Mouse (Mus musculus) bone marrow macrophage, adult 2 months (primary cell): Measurements from ENCODE around the gene Wdr47. TPM values are rescaled to one million over a fixed set of nuclear protein-coding genes. Genes with fewer than 3 reads are reported as not detected.
"Not testable (repeated sequence)": the region's sequence is repeated elsewhere in the genome, so short reads cannot be mapped to it uniquely, and the experiment has no call there.

Source experiments
- H3K27ac ChIP-seq: 2 replicates; pipeline ENCODE4 v1.5.1; 2012; ENCODE audit warnings: low read depth, low read length; ENCODE audit not compliant: insufficient read depth
- H3K4me1 ChIP-seq: 2 replicates; pipeline ENCODE4 v1.6.1; 2012; ENCODE audit warnings: low read length; ENCODE audit not compliant: control insufficient read depth, insufficient read depth
- H3K4me3 ChIP-seq: 2 replicates; pipeline ENCODE4 v1.5.1; 2012; ENCODE audit warnings: mild to moderate bottlenecking, low read length, moderate library complexity; ENCODE audit not compliant: insufficient read depth
- CTCF ChIP-seq: IDR thresholded peaks from 2 replicates; pipeline ENCODE4 v1.5.1; 2012; ENCODE audit warnings: low read depth, mild to moderate bottlenecking, low read length, moderate library complexity
- POLR2A ChIP-seq: IDR thresholded peaks from 2 replicates; pipeline ENCODE4 v1.6.1; 2012; ENCODE audit warnings: mild to moderate bottlenecking, low read depth, low read length, borderline replicate concordance
- polyA plus RNA-seq: library from polyadenylated mRNA; stranded (reverse); fragments of >200 nt; gene quantifications from 2 replicates; pipeline ENCODE4 v1.2.4, GENCODE M21; 2012; ENCODE audit not compliant: missing spikeins, insufficient read depth, insufficient read length

Wdr47 gene
- polyA plus RNA-seq, 1 experiment: 7.2 TPM

- Histone ChIP-seq H3K4me3 (no peak overlapping the region), H3K27ac (no peak overlapping the region), H3K4me1 (no peaks in the 10 kb centered on the region)
- no peak for TF ChIP-seq POLR2A
- no peak for TF ChIP-seq CTCF
These were observed 69.9 kb downstream of the Wdr47 start for GRCm38 (mm10) chr3:108660941-108661340.

- Histone ChIP-seq H3K27ac (no peak overlapping the region), H3K4me3 (no peak overlapping the region), H3K4me1 (0 out of 2 replicates have a peak, but pooled peaks cover 3% of the 10 kb centered on the region)
- TF ChIP-seq POLR2A (no peak), CTCF (no peak)
These were observed 85.5 kb downstream of the Wdr47 start for GRCm38 (mm10) chr3:108676616-108677015.

DNA sequence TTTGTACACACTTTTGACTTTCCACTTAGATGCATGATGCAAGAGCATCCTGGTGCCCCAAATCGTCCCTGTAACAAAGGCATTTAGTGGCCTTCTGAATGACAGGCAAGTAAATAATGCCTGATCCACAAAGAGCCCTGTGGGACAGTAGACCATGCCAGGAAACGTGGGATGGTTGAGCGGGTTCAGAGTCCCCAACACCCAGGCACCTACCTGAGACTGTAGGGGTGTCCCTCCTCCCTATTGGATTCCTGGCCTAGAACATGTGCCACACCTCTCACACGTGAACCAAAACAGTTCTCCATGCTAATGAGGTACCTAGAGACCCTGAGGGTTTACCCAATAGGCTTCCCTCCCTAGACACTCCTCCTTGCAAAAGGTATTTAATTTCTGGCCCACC is 89.9 kb downstream of the Wdr47 start:
- H3K4me1 ChIP-seq: 0 out of 2 replicates have a peak, but pooled peaks cover 3% of the 10 kb centered on the region
- peak overlapping the region; percentile 55 for H3K27ac ChIP-seq
- TF ChIP-seq CTCF (no peak), POLR2A (no peak)

GRCm38 (mm10) chr3:108683597-108683996 is 92.5 kb downstream of the Wdr47 start:
- not testable (repeated sequence) for H3K4me1 ChIP-seq, H3K27ac ChIP-seq, H3K4me3 ChIP-seq

More for the DNA sequence above, 89.9 kb downstream of the Wdr47 start:
- H3K4me3 ChIP-seq: no peak overlapping the region

GRCm38 (mm10) chr3:108685701-108686100 is 94.6 kb downstream of the Wdr47 start:
- H3K4me1 ChIP-seq: peaks cover 12% of the 10 kb centered on the region
- no peak overlapping the region for H3K4me3 ChIP-seq
- TF ChIP-seq CTCF (no peak), POLR2A (no peak)
- H3K27ac ChIP-seq: no peak overlapping the region

GRCm38 (mm10) chr3:108689015-108689441 is 97.9 kb downstream of the Wdr47 start:
- no peak overlapping the region for H3K27ac ChIP-seq
- TF ChIP-seq POLR2A (no peak), CTCF (no peak)
- peaks cover 12% of the 10 kb centered on the region for H3K4me1 ChIP-seq
- no peak overlapping the region for H3K4me3 ChIP-seq

- peaks cover 12% of the 10 kb centered on the region for H3K4me1 ChIP-seq
- no peak overlapping the region for H3K27ac ChIP-seq
- H3K4me3 ChIP-seq: no peak overlapping the region
- TF ChIP-seq CTCF: no peak
- TF ChIP-seq POLR2A: no peak
These were observed 98.4 kb downstream of the Wdr47 start for GRCm38 (mm10) chr3:108689446-108689845.

- Histone ChIP-seq H3K27ac (peak overlapping the region; percentile 33; the same call in 1 of the 2 replicates), H3K4me1 (peaks cover 12% of the 10 kb centered on the region), H3K4me3 (no peak overlapping the region)
- TF ChIP-seq CTCF (no peak), POLR2A (no peak)
These were observed 98.9 kb downstream of the Wdr47 start for GRCm38 (mm10) chr3:108689979-108690378.

GRCm38 (mm10) chr3:108694321-108694720 is 103.2 kb downstream of the Wdr47 start:
- Histone ChIP-seq H3K27ac (no peak overlapping the region), H3K4me3 (no peak overlapping the region), H3K4me1 (peaks cover 10% of the 10 kb centered on the region)
- TF ChIP-seq POLR2A: no peak
- TF ChIP-seq CTCF: no peak

Other genes with a start within 250 kb of the Wdr47 start
- gene Mybphl, start 226.4 kb upstream of the Wdr47 start, polyA plus RNA-seq: not detected in 2 replicates
- 15.3 and 26.1 TPM in 2 replicates for gene Psrc1, start 207.4 kb upstream of the Wdr47 start, polyA plus RNA-seq
- 1.3 and 1.7 TPM in 2 replicates for gene Celsr2, start 175.7 kb upstream of the Wdr47 start, polyA plus RNA-seq
- gene Sars, start 146.1 kb upstream of the Wdr47 start, polyA plus RNA-seq: 78.0 and 83.3 TPM in 2 replicates
- gene 1700013F07Rik, start 57.1 kb upstream of the Wdr47 start, polyA plus RNA-seq: not detected in 2 replicates
- gene 5330417C22Rik, start 54.7 kb upstream of the Wdr47 start, polyA plus RNA-seq: not detected in 2 replicates
- gene Tmem167b, start 28.8 kb upstream of the Wdr47 start, polyA plus RNA-seq: 31.7 and 36.5 TPM in 2 replicates
- gene Taf13, start 19.6 kb upstream of the Wdr47 start, polyA plus RNA-seq: 25.4 and 27.4 TPM in 2 replicates
- gene Clcc1, start 62.6 kb downstream of the Wdr47 start, polyA plus RNA-seq: 43.2 and 45.7 TPM in 2 replicates
- 12.8 and 14.4 TPM in 2 replicates for gene Gpsm2, start 131.0 kb downstream of the Wdr47 start, polyA plus RNA-seq
- not detected in 2 replicates for gene Aknad1, start 148.4 kb downstream of the Wdr47 start, polyA plus RNA-seq
- gene Stxbp3, start 249.2 kb downstream of the Wdr47 start, polyA plus RNA-seq: 128 and 141 TPM in 2 replicates